Mouse (Mus musculus) heart, postnatal 0 days (tissue): ENCODE results near the gene Senp3. TPM values are rescaled to one million over a fixed set of nuclear protein-coding genes. Genes with fewer than 3 reads are reported as not detected.

Experiments used
- ATAC-seq: fragments of 200-750 bp; cut with Nextera tagmentation; 2 replicates; pipeline ENCODE4 v1.8.0; 2017; ENCODE audit warnings: low read depth, moderate number of reproducible peaks, moderate library complexity; ENCODE audit not compliant: insufficient read depth
- DNase-seq: peaks from one replicate; pipeline ENCODE4 v3.0.0-alpha.2; 2016; ENCODE audit warnings: low spot score
- H3K27ac ChIP-seq: fragments of 300-500 bp; sonication (generic); 2 replicates; pipeline ENCODE4 v1.5.1; 2014; ENCODE audit warnings: low read depth, mild to moderate bottlenecking
- H3K27me3 ChIP-seq: fragments of 300-500 bp; sonication (generic); 2 replicates; pipeline ENCODE4 v1.6.1; 2014; ENCODE audit warnings: low read length, mixed read lengths; ENCODE audit not compliant: control insufficient read depth, insufficient read depth
- H3K36me3 ChIP-seq: fragments of 300-500 bp; sonication (generic); replicated peaks from 2 replicates; pipeline ENCODE4 v1.6.1; 2014; ENCODE audit warnings: low read length, mixed read lengths; ENCODE audit not compliant: control insufficient read depth, insufficient read depth
- H3K4me1 ChIP-seq: fragments of 300-500 bp; sonication (generic); 2 replicates; pipeline ENCODE4 v1.6.1; 2014; ENCODE audit warnings: antibody characterized with exemption; ENCODE audit not compliant: control insufficient read depth, insufficient read depth
- H3K4me2 ChIP-seq: fragments of 300-500 bp; sonication (generic); 2 replicates; pipeline ENCODE4 v1.6.1; 2014; ENCODE audit warnings: low read depth, mild to moderate bottlenecking, low read length, moderate library complexity
- H3K4me3 ChIP-seq: fragments of 300-500 bp; sonication (generic); 2 replicates; pipeline ENCODE4 v1.5.1; 2014; ENCODE audit warnings: low read depth, low read length
- H3K9ac ChIP-seq: fragments of 300-500 bp; sonication (generic); replicated peaks from 2 replicates; pipeline ENCODE4 v1.6.1; 2014; ENCODE audit warnings: low read depth, low read length, mixed read lengths
- H3K9me3 ChIP-seq: fragments of 300-500 bp; sonication (generic); replicated peaks from 2 replicates; pipeline ENCODE4 v1.6.1; 2016; ENCODE audit warnings: low read length; ENCODE audit not compliant: control insufficient read depth
- CTCF ChIP-seq: IDR thresholded peaks from 2 replicates; pipeline ENCODE4 v1.5.1; 2016; ENCODE audit warnings: antibody characterized with exemption, control low read depth, low read depth
- EP300 ChIP-seq: IDR thresholded peaks from 2 replicates; pipeline ENCODE4 v1.6.1; 2016; ENCODE audit warnings: antibody characterized with exemption, low read depth
- WGBS: fragments of 180-500 bp; shearing (Covaris S2); extraction: QIAGEN DNeasy Blood & Tissue Kit; methylation state at CpG from one replicate; pipeline ENCODE4 v1.1.7; 2014; 5-methylcytosine and 5-hydroxymethylcytosine counted together
- polyA plus RNA-seq: library from polyadenylated mRNA; unstranded; fragments of >200 nt; fragmentation: Nextera tagmentation; extraction: Ambion mirVana; gene quantifications from 2 replicates; pipeline ENCODE4 v1.2.1, GENCODE M21; 2015
- total RNA-seq: library from RNA; depleted of rRNA; stranded (reverse); fragments of >200 nt; gene quantifications from 2 replicates; pipeline ENCODE4 v1.2.3, GENCODE M21; 2014; ENCODE audit warnings: low replicate concordance

Senp3 gene
- total and polyA plus RNA-seq, 2 experiments from 2014 or later: 32.6 to 39.7 TPM

DNA sequence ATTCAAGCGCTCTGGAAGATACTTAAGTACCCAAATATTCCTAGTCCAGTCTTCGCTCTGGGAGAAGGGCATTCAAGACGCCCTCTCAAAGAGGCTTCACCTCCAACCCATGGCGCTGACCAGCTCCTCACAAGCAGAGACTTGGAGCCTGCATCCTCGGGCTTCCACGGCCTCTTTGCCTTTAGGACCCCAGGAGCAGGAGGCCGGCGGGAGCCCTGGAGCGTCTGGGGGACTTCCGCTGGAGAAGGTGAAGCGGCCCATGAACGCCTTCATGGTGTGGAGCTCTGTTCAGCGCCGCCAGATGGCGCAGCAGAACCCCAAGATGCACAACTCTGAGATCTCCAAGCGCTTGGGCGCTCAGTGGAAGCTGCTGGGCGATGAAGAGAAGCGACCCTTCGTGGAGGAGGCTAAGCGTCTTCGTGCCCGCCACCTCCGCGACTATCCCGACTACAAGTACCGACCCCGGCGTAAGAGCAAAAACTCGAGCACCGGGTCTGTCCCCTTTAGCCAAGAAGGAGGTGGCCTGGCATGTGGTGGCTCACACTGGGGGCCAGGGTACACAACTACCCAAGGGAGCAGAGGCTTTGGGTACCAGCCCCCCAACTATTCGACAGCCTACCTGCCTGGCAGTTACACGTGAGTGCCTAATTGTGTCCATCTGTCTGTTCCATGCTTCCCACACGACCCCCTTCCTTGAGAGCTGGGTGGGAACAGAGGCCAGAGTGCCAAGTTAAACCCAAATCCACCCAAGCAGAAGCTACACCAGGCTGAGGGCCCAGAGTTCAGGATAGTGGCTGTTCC, 26.4 kb downstream of the Senp3 start, which contains the start of gene Sox15:
Sox15 (plus strand) TSS at position 51 of the 801 bp plus-strand sequence.
- WGBS: 25% methylated on average over 34 of the region's 34 CpGs
- peak; percentile 76 for ATAC-seq
- H3K9ac ChIP-seq: no peak within 1 kb of the TSS
- H3K4me1 ChIP-seq: no peaks in the 10 kb centered on the region
- H3K27me3 ChIP-seq: no peaks in the 10 kb centered on the region
- H3K27ac ChIP-seq: 0 out of 2 replicates have a peak within 1 kb of the TSS, but pooled peaks have one; percentile 2
- no peak within 1 kb of the TSS; the same call in 1 of the 2 replicates for H3K4me2 ChIP-seq
- peak; percentile 71 for DNase-seq
- peaks cover 66% of the 10 kb centered on the region for H3K36me3 ChIP-seq
- TF ChIP-seq CTCF: peak; percentile 73
- TF ChIP-seq EP300: no peak
- H3K9me3 ChIP-seq: no peaks in the 10 kb centered on the region
- H3K4me3 ChIP-seq: no peak within 1 kb of the TSS

DNA sequence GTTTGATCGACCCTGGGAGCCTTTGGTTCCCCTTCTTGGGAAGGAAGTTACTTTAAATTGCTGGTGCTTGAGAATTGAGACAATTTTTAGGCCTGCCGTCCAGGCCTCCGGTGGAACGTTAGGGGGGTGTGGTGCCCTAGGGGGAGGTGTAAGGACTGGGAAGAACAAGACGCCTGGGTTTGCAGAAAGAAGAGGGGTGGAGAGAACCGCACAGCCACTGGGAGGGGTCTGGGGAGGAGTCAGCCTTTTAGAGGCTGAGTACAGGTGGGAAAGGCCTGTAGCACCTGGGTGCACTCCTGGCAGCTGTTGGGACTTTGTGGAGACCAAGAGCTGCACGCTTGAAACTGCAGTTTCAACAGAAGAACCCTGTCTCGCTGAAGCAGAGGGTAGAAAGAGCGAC, 27.1 kb downstream of the Senp3 start:
- Histone ChIP-seq H3K9me3 (no peaks in the 10 kb centered on the region), H3K27ac (0 out of 2 replicates have a peak overlapping the region, but pooled peaks have one; percentile 2), H3K4me3 (no peak overlapping the region), H3K36me3 (peaks cover 73% of the 10 kb centered on the region), H3K4me1 (no peaks in the 10 kb centered on the region), H3K27me3 (no peaks in the 10 kb centered on the region), H3K9ac (no peak overlapping the region), H3K4me2 (no peak overlapping the region)
- no peak for DNase-seq
- WGBS: 46% methylated on average over 9 of the region's 9 CpGs
- TF ChIP-seq CTCF (no peak), EP300 (no peak)
- no peak for ATAC-seq

DNA sequence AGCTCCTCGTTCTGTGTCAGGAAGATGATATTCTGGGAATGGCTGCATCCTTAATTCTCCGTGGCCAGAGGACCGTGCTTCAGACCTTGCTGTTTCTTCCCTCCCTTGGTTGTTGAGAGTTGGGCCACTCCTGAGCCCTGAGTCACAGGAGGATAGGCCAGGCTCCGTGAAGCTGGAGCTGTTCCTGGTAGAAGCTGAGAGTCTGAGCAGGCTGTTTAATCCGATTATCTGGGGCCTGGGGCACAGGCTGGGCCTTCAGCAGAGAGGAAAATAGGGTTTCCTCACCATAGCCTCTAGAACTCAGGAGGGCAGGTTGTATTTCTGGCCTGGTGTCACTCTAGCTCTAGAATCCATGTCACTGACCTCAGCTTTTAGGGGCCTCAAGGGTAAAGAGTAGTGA, 28.5 kb downstream of the Senp3 start:
- Histone ChIP-seq H3K4me3 (no peak overlapping the region), H3K4me1 (no peaks in the 10 kb centered on the region), H3K27me3 (no peaks in the 10 kb centered on the region), H3K9ac (no peak overlapping the region), H3K4me2 (no peak overlapping the region), H3K36me3 (peaks cover 75% of the 10 kb centered on the region), H3K27ac (no peak overlapping the region), H3K9me3 (no peaks in the 10 kb centered on the region)
- no peak for ATAC-seq
- no peak for DNase-seq
- WGBS: 53% methylated on average over 5 of the region's 5 CpGs
- TF ChIP-seq CTCF (no peak), EP300 (no peak)

DNA sequence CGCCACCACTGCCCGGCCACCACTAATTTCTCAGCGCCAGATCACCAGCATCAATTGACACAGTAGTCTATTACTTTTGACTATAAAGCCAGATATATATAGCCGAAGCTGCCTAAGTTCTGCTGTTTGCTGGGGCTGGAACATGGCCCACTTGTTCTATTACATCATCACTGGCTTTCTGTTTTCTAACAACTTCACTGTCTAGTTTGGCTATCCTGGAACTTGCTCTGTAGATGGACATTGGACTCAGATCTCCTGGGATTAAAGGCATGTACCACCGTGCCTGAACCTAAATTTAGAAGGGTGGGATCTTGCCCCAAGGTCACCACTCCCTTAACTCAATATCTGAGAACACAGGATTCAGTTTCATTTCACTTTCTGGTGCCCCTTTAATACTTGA, 36.0 kb downstream of the Senp3 start:
- H3K4me2 ChIP-seq: no peak overlapping the region
- ATAC-seq: no peak
- 71% methylated on average over 5 of the region's 5 CpGs for WGBS
- H3K36me3 ChIP-seq: peaks cover 88% of the 10 kb centered on the region
- H3K27ac ChIP-seq: no peak overlapping the region
- H3K9me3 ChIP-seq: no peaks in the 10 kb centered on the region
- no peak overlapping the region for H3K4me3 ChIP-seq
- no peaks in the 10 kb centered on the region for H3K27me3 ChIP-seq
- DNase-seq: no peak
- H3K9ac ChIP-seq: no peak overlapping the region
- TF ChIP-seq EP300 (no peak), CTCF (no peak)
- H3K4me1 ChIP-seq: no peaks in the 10 kb centered on the region

DNA sequence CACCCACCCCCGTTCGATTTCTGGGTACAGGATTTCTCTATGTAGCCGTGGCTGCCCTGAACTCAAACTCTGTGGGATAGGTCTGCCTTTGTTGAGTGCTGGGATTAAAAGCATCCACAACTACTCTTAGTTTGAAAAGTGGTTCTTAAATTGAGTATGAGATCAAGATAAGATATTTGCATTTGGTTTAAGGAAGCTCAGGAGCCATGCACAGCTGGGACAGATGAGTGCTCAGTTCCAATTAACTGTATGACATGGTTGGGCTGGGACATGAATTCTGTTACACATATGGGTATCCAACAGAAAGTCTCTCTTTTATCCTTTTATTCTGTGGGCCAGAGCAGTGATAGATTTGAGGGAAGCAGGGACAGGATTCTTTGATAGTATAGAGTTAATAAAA, 46.4 kb downstream of the Senp3 start:
- Histone ChIP-seq H3K4me1 (peaks cover 19% of the 10 kb centered on the region), H3K27me3 (no peaks in the 10 kb centered on the region), H3K9ac (no peak overlapping the region), H3K4me2 (no peak overlapping the region), H3K36me3 (peaks cover 15% of the 10 kb centered on the region), H3K9me3 (no peaks in the 10 kb centered on the region), H3K27ac (no peak overlapping the region), H3K4me3 (no peak overlapping the region)
- no peak for DNase-seq
- ATAC-seq: no peak
- WGBS: 84% methylated on average over 3 of the region's 3 CpGs
- TF ChIP-seq EP300 (no peak), CTCF (no peak)
